Mouse (Mus musculus) hindlimb bud, embryonic 11.5 days (tissue): Measurements from ENCODE around the gene Tas2r138.
"Not testable (repeated sequence)": the region's sequence is repeated elsewhere in the genome, so short reads cannot be mapped to it uniquely, and the experiment has no call there.

ENCODE experiments used
- DNase-seq: peaks from one replicate; pipeline ENCODE4 v3.0.0-alpha.2; 2012; ENCODE audit warnings: low read depth, low spot score; ENCODE audit errors: extremely low spot score

Gene Tas2r138

GRCm38 (mm10) chr6:40613260-40613852 lies at the start of gene Tas2r138:
Tas2r138 (minus strand) TSS chr6:40613310.
- DNase-seq: no peak

DNA sequence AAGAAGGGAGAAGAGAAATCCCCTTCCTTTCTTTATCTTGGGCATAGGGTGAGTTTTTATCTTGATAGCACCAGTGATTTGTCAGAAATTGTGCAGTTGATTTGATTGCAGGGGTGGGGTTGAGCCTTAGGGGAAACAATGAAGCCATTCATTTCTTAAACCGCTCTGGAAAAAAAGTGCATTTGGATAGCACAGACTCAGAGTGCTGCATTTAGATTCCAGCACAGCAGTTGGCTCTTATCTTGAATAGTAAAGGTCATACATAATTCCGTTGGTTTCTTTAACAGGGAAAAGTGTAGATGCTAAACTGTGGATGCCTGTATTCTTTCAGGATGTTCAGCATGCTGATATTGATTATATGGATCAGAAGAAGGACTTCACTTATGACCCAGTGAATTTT lies 47.8 kb upstream of the Tas2r138 start:
- DNase-seq: no peak

GRCm38 (mm10) chr6:40650953-40651352 lies 37.8 kb upstream of the Tas2r138 start:
- no peak for DNase-seq

DNA sequence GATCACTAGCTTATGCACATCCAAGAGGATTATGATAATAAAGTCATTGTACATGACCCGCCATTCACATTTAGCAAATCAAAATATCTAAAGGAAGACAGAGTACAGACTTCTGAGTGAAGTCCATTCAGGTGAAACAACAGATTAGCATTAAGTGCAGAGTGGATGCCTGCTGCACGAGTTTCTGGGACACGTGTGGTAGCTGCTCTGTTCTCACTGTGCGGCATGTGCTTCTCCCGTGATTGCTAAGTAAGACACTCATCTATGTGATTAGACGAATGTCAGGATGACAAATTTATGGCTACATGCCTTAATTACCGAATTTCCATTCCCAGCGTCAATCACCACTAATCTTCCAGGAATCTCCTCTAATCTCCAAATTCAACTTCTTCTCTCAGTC lies 32.6 kb upstream of the Tas2r138 start:
- DNase-seq: no peak

- DNase-seq: no peak
Observed at GRCm38 (mm10) chr6:40640710-40641538, 27.8 kb upstream of the Tas2r138 start.

DNA sequence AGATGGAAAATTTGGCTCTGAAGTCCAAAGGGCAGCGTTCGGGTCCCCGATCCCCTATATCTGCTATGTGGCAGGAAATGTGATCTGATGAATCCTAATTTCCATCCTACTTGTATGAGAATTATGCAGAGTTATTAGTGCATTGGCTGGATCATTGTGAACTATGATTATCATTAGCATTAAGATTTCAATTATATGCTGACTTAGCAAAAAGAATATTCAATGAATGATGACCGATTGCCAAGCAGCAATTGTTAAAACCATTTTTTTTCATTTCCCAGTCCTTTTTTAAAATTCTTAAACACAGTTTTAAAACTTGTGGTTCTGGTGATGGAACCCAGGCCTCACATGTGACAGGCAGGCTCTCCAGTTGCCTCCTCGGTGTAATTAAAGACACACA lies 24.6 kb upstream of the Tas2r138 start:
- no peak for DNase-seq

DNA sequence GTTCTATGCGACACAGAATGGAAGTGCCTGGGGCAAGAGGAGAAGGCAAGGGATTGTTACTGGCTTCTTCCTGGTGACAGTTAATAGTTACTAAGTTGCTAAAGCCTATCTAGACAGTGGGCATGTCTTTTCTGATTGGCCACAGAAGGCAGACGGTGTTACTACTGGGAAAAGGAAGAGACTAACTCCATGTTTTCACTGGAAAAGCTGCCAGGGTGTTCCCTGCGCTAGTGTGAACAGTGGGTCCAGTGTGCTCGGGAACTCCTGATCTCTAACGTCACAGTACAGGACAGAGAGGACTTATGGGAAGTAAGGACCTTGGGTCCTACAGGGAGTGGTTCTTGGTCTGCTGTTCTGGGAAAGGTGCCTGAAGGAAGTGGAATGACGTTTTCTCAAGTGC lies 22.4 kb upstream of the Tas2r138 start:
- DNase-seq: no peak

DNA sequence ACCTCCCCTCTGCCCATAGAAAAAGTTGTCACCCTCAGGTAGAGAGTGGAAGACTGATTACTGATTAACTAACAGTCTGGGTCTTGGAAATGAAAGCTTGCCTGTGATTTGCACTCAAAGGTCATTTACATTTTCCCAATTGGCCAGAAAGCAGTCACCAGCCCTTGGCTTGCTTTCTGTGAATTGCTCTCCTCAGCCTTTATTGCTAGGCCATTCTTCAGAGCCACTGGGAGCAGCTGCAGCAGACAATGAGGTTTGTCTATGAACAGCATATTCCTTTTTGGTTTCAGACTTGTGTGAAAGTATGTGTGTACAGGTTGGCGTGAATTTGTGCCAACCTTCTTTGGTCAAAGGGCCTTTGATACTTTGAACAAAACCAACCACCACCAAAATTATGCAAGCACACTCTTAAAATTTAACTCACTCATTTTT lies 21.5 kb upstream of the Tas2r138 start:
- no peak for DNase-seq

GRCm38 (mm10) chr6:40628406-40629000 lies 15.4 kb upstream of the Tas2r138 start, which contains the start of gene Mgam:
Mgam (plus strand) TSS chr6:40628831.
- no peak for DNase-seq

DNA sequence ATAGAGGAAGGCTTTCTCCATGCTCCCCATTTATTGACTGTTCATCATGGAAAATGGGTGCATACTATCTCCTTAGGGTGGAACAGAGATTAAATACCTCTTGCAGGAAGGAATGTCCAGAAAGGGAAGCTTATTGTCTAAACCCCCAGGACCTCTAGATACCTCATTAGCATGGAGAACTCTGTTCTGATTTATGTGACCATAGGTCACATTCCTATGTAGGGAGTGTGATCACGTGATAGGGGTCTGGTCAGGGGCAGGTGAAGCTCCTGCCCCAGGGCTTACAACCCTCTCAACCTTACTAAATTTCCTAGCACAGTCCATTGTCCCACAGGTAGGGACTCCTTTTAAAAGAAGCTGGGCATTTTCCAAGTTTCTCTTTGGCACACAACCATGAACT lies 13.0 kb upstream of the Tas2r138 start:
- no peak for DNase-seq

DNA sequence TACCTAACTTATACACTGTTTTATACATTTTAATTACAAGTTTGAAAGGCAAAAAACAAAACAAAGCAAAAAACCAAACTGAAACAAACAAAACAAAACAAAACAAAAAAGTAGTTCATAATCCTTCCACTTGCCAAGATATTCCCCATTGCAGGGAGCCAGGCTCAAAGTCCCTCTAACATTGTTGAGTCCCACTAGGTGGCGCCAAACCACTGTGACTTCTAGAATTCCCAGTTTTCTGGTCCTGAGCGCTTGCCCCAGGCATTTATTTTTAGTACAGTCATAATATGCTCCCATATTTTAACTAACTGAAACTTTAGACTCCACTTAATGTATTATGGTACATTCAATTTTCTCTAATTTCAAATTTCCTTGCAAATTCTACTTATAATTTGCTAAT lies 4.9 kb upstream of the Tas2r138 start:
- peak; percentile 44 for DNase-seq

DNA sequence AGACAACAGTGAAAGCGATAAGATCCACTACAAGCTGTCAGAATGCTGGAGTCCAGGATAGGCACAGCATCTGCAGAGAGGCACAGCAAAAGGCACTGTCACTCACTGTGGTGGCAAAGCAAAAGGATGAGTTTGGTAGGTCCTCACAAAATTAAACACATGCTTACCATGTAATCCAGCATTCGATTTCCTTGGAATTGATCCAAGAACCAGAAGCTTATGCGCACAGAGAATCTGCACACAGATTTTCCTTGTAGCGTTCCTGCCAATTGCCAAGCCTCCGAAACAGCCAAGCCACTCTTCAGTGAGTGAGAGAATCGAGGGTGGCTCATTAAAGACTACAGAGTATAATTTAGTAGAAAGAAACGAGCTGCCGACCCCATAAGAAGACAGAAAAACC lies 2.9 kb downstream of the Tas2r138 start:
- DNase-seq: no peak

DNA sequence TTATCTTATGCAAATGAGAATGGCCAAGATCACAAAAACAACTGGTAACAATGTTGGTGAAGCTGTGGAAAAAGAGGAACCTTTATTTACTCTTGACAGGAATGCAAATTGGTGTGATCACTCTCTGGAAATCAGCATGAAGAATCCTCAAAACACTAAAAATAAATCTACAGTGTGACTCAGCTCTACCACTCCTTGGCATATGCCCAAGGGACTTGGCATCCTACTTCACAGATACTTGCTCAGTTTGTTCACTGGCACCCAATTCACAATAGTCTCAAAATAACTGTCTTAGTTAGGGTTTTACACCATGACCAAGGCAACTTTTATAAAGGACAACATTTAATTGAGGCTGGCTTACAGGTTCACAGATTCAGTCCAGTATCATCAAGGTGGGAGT lies 5.7 kb downstream of the Tas2r138 start:
- DNase-seq: no peak

DNA sequence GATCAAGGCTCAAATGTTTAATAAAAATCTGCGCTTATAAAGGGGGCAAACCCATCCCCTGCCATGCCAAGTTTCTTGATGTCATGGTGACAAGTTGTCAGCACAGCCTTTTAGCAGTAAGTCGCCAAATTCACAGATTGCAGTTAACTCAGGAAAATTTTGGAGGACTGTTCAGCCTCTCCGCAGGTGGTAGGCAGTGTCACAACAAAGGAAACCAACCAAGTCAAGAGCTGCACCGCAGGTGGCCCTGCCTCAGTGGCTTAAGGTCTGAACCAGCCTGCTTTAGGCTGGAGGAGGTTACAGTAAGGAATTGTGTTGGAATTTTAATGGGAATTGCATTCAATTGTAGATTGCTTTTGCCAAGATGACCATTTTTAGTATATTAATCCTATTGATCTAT lies 14.6 kb downstream of the Tas2r138 start:
- DNase-seq: not testable (repeated sequence)

DNA sequence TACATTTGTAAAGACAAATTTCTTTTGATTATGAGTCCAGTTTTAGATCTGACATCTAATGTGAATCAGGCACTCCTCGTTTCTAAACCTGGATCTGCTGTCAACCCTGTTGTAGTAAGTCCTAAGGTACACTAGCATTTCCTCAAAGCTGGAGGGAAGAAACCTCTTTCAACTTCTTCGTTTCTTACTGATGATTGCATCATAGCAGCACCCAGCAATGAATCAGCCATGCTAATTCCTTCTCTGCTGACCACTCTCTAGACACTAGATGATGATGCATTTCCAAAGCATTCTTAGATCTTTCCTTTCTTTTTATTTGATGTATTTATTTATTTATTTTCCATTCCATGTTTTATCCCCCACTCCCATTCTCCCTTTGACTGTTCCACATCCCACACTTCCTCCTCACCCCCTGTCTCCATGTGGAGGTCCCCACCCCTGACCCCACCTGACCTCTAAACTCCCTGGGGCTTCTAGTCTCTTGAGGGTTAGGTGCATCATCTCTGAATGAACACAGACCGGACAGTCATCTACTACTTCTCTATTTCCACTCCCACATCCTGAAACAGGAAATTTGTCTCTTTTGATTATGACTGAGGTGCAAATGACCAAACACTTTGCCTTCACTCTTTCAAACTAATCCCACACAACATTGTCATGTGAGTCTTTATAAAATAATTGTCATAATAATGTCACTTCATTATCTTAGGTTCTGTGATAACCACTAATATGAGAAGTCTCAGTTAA lies 18.1 kb downstream of the Tas2r138 start:
- no peak for DNase-seq

- no peak for DNase-seq
Observed at GRCm38 (mm10) chr6:40588346-40588745, 24.8 kb downstream of the Tas2r138 start.

- no peak for DNase-seq
Observed at GRCm38 (mm10) chr6:40585645-40586044, 27.5 kb downstream of the Tas2r138 start, which contains the start of gene Clec5a. Clec5a (minus strand) TSS chr6:40585821.

GRCm38 (mm10) chr6:40584336-40584735 lies 28.8 kb downstream of the Tas2r138 start:
- DNase-seq: no peak

GRCm38 (mm10) chr6:40576305-40576704 lies 36.8 kb downstream of the Tas2r138 start:
- DNase-seq: no peak

DNA sequence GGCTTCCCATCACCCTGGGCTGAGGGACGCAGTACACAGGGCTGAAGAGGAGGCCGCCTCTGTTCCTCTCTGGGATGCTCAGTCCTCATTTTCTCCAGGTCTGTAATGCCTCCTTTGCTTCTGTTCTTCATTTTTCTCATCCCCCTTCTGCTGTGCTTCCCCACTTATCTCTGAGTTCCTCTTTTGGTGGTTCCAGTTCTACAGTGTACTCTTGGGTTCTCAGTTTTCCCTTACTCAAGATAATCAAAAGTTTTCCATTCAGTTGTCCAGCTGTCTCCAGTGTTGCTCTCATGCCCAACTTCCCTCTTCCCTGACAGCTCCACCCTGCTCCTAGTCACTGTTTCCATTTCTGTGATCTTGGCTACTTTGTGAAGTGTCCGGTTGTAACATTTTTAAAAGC lies 39.5 kb downstream of the Tas2r138 start:
- no peak for DNase-seq

DNA sequence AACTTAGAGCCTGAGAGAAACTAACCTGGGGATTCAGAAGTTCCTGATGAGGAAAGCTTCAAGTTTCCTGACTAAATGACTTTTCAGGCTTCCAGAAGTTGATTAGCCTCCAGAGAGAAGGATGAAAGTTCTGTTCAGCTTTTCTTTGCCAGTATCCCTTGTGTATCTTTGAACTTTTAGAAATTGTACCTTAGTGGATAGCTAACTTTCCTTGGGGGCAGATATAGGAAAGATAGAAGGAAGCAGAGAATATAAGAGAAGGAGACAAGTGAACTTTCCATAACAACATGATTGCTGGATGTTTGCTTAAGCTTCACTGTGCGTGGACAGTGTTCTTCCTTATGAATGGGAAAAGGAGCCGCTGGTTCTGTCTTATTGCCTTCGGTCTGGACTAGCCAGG lies 43.9 kb downstream of the Tas2r138 start, which contains the start of gene Olfr460:
TSS of gene Olfr460 (plus strand) at position 301 of the 400 bp plus-strand sequence.
- DNase-seq: no peak
